Mouse (Mus musculus): ENCODE results near the gene Wnt5b. TPM values are rescaled to one million over a fixed set of nuclear protein-coding genes. Genes with fewer than 3 reads are reported as not detected.

Wnt5b gene
- polyA plus RNA-seq, 1 experiment from 2014 or later = 9.6 TPM

- Histone ChIP-seq H3K9ac (replicated peaks; ENCODE audit: low read length) (no peak overlapping the region), H3K9me3 (ENCODE audit: low read length) (no peaks in the 10 kb centered on the region), H3K4me1 (ENCODE audit: insufficient read depth, low read length) (peaks cover 19% of the 10 kb centered on the region), H3K36me3 (ENCODE audit: insufficient read depth, low read length) (peaks cover 20% of the 10 kb centered on the region), H3K27ac (ENCODE audit: low read length) (no peak overlapping the region), H3K4me3 (ENCODE audit: low read length) (no peak overlapping the region), H3K4me2 (replicated peaks; ENCODE audit: low read depth, low read length) (no peak overlapping the region), H3K27me3 (ENCODE audit: insufficient read depth, low read length) (no peaks in the 10 kb centered on the region)
- 80% methylated on average over 4 of the region's 4 CpGs for WGBS
- no peak for ATAC-seq (ENCODE audit: low FRiP score, low TSS enrichment)
Measured at GRCm38 (mm10) chr6:119570797-119571196, 26.6 kb upstream of the Wnt5b start.

DNA sequence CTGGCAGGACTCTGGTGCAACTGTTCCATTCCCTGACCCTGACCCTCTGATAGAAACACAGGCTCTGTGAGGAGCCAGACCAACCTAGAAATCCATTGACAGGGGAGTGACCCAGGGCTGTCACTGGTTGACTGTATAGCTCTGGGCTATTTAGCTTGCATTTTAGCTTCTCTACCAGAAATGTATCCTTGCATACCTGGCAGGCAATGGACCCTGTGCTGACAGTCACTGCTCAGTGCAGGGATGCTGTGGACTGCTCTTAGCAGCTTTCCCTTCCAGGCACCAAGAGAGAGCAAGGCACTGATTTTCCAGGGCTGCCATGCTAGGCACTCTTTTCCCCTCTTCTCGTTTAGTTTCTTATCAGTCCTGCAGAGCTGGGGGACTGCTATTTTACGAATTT lies 24.2 kb upstream of the Wnt5b start:
- Histone ChIP-seq H3K4me3 (ENCODE audit: low read length) (no peak overlapping the region), H3K27ac (ENCODE audit: low read length) (no peak overlapping the region), H3K9me3 (ENCODE audit: low read length) (no peaks in the 10 kb centered on the region), H3K36me3 (ENCODE audit: insufficient read depth, low read length) (peaks cover 5% of the 10 kb centered on the region; the same call in 1 of the 2 replicates), H3K27me3 (ENCODE audit: insufficient read depth, low read length) (no peaks in the 10 kb centered on the region), H3K4me2 (replicated peaks; ENCODE audit: low read depth, low read length) (no peak overlapping the region), H3K9ac (replicated peaks; ENCODE audit: low read length) (no peak overlapping the region), H3K4me1 (ENCODE audit: insufficient read depth, low read length) (peaks cover 30% of the 10 kb centered on the region)
- ATAC-seq (ENCODE audit: low FRiP score, low TSS enrichment) = peak; percentile 32; the same call in 1 of the 2 replicates
- 66% methylated on average over 2 of the region's 2 CpGs for WGBS

- Histone ChIP-seq H3K4me1 (ENCODE audit: insufficient read depth, low read length) (peaks cover 40% of the 10 kb centered on the region), H3K27ac (ENCODE audit: low read length) (peak overlapping the region; percentile 52; the same call in 1 of the 2 replicates), H3K27me3 (ENCODE audit: insufficient read depth, low read length) (no peaks in the 10 kb centered on the region), H3K4me3 (ENCODE audit: low read length) (no peak overlapping the region), H3K4me2 (replicated peaks; ENCODE audit: low read depth, low read length) (peak overlapping the region; percentile 19; the same call in 1 of the 2 replicates), H3K9me3 (ENCODE audit: low read length) (no peaks in the 10 kb centered on the region), H3K9ac (replicated peaks; ENCODE audit: low read length) (no peak overlapping the region), H3K36me3 (ENCODE audit: insufficient read depth, low read length) (no peaks in the 10 kb centered on the region)
- WGBS = 39% methylated on average over 23 of the region's 23 CpGs
- ATAC-seq (ENCODE audit: low FRiP score, low TSS enrichment) = peak; percentile 71
Measured at GRCm38 (mm10) chr6:119565451-119566379, 21.6 kb upstream of the Wnt5b start.

DNA sequence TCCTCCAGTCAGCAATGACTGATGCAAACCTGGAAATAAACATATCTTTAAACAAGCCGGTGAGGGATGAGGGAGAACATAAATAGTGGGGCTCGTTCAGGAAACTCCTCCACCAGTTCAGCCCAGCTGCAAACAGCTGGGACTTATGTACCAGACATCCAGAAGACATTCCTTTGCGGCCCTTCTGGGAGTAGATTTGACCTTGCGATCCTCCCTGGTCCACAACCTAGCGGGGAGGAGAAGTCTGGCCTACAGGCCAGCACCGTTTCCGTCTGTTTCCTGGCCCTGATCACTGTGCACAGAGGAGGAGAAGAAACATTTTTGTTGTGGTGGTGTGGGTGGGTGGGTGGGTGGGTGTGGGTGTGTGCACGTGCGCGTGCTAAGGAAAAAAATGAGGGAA lies 18.4 kb upstream of the Wnt5b start:
- H3K27me3 ChIP-seq (ENCODE audit: insufficient read depth, low read length) = no peaks in the 10 kb centered on the region
- WGBS = 31% methylated on average over 10 of the region's 10 CpGs
- no peak overlapping the region for H3K4me3 ChIP-seq (ENCODE audit: low read length)
- H3K36me3 ChIP-seq (ENCODE audit: insufficient read depth, low read length) = no peaks in the 10 kb centered on the region
- peak; percentile 57 for ATAC-seq (ENCODE audit: low FRiP score, low TSS enrichment)
- peaks cover 30% of the 10 kb centered on the region for H3K4me1 ChIP-seq (ENCODE audit: insufficient read depth, low read length)
- H3K9me3 ChIP-seq (ENCODE audit: low read length) = no peaks in the 10 kb centered on the region
- H3K9ac ChIP-seq (replicated peaks; ENCODE audit: low read length) = no peak overlapping the region
- 0 out of 2 replicates have a peak overlapping the region, but pooled peaks have one; percentile 7 for H3K27ac ChIP-seq (ENCODE audit: low read length)
- no peak overlapping the region for H3K4me2 ChIP-seq (replicated peaks; ENCODE audit: low read depth, low read length)

- no peak overlapping the region for H3K4me3 ChIP-seq (ENCODE audit: low read length)
- 64% methylated on average over 7 of the region's 7 CpGs for WGBS
- no peak for ATAC-seq (ENCODE audit: low FRiP score, low TSS enrichment)
Measured at GRCm38 (mm10) chr6:119558855-119559254, 14.7 kb upstream of the Wnt5b start.

DNA sequence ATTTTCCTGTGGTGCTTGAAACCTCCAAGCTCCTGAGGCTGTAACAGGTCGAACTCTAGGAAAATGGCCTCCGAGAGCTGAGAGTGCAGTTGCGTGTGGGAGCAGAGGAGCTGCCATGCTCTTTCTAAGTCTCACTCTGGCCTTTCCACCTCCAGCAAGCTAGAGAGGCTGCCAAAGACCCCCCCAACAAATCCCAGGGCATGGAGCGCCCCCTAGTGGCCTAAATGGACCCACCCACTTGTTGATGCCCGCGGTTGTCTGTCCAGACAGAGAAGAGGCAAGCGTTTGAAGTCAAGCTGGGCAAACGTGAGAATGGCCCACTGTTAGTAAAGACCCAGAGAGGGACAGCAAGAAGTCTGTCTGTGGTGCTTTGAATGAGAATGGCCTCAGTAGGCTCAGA lies 10.3 kb upstream of the Wnt5b start:
- Histone ChIP-seq H3K36me3 (ENCODE audit: insufficient read depth, low read length) (no peaks in the 10 kb centered on the region), H3K4me2 (replicated peaks; ENCODE audit: low read depth, low read length) (no peak overlapping the region), H3K9ac (replicated peaks; ENCODE audit: low read length) (no peak overlapping the region), H3K4me1 (ENCODE audit: insufficient read depth, low read length) (no peaks in the 10 kb centered on the region), H3K4me3 (ENCODE audit: low read length) (no peak overlapping the region), H3K27ac (ENCODE audit: low read length) (no peak overlapping the region), H3K9me3 (ENCODE audit: low read length) (no peaks in the 10 kb centered on the region), H3K27me3 (ENCODE audit: insufficient read depth, low read length) (no peaks in the 10 kb centered on the region)
- WGBS = 73% methylated on average over 8 of the region's 8 CpGs
- ATAC-seq (ENCODE audit: low FRiP score, low TSS enrichment) = no peak

More at GRCm38 (mm10) chr6:119558855-119559254, 14.7 kb upstream of the Wnt5b start:
- H3K27me3 ChIP-seq (ENCODE audit: insufficient read depth, low read length) = no peaks in the 10 kb centered on the region
- peaks cover 10% of the 10 kb centered on the region; the same call in 1 of the 2 replicates for H3K4me1 ChIP-seq (ENCODE audit: insufficient read depth, low read length)
- no peaks in the 10 kb centered on the region for H3K36me3 ChIP-seq (ENCODE audit: insufficient read depth, low read length)
- no peak overlapping the region for H3K9ac ChIP-seq (replicated peaks; ENCODE audit: low read length)
- no peaks in the 10 kb centered on the region for H3K9me3 ChIP-seq (ENCODE audit: low read length)
- H3K27ac ChIP-seq (ENCODE audit: low read length) = no peak overlapping the region
- no peak overlapping the region for H3K4me2 ChIP-seq (replicated peaks; ENCODE audit: low read depth, low read length)

- Histone ChIP-seq H3K36me3 (ENCODE audit: insufficient read depth, low read length) (no peaks in the 10 kb centered on the region), H3K4me3 (ENCODE audit: low read length) (peak overlapping the region; percentile 73), H3K9ac (replicated peaks; ENCODE audit: low read length) (peak overlapping the region; percentile 82), H3K4me2 (replicated peaks; ENCODE audit: low read depth, low read length) (peak overlapping the region; percentile 98), H3K27me3 (ENCODE audit: insufficient read depth, low read length) (peaks cover 10% of the 10 kb centered on the region), H3K9me3 (ENCODE audit: low read length) (no peaks in the 10 kb centered on the region), H3K4me1 (ENCODE audit: insufficient read depth, low read length) (peaks cover 14% of the 10 kb centered on the region), H3K27ac (ENCODE audit: low read length) (no peak overlapping the region)
- peak; percentile 71 for ATAC-seq (ENCODE audit: low FRiP score, low TSS enrichment)
- under 1% methylated on average over 14 of the region's 14 CpGs for WGBS
Measured at GRCm38 (mm10) chr6:119544518-119544864, 344 bp upstream of the Wnt5b start.

DNA sequence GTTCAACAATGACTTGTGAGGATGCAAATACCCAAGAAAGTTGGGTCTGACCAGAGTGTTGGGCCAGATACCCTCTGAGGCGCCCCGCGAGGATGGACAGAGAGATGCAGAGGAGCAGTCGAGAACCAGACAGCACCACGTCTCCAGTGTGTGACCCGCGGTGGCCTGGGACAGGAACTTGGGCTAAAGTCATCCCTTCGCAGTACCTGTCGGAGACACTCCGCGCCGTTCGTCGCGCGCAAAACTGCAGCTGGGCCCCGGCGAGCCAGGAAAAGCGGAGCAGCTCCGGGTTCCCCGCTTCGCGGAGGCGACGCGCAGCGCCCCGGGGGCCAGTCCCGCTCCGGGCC lies 718 bp downstream of the Wnt5b start:
- peaks cover 14% of the 10 kb centered on the region for H3K4me1 ChIP-seq (ENCODE audit: insufficient read depth, low read length)
- ATAC-seq (ENCODE audit: low FRiP score, low TSS enrichment) = 0 out of 2 replicates have a peak, but pooled peaks have one; percentile 24
- peak overlapping the region; percentile 82 for H3K9ac ChIP-seq (replicated peaks; ENCODE audit: low read length)
- no peak overlapping the region for H3K27ac ChIP-seq (ENCODE audit: low read length)
- H3K27me3 ChIP-seq (ENCODE audit: insufficient read depth, low read length) = peaks cover 10% of the 10 kb centered on the region
- peak overlapping the region; percentile 73 for H3K4me3 ChIP-seq (ENCODE audit: low read length)
- no peaks in the 10 kb centered on the region for H3K9me3 ChIP-seq (ENCODE audit: low read length)
- H3K4me2 ChIP-seq (replicated peaks; ENCODE audit: low read depth, low read length) = peak overlapping the region; percentile 98
- H3K36me3 ChIP-seq (ENCODE audit: insufficient read depth, low read length) = no peaks in the 10 kb centered on the region
- WGBS = under 1% methylated on average over 29 of the region's 30 CpGs

GRCm38 (mm10) chr6:119535867-119536266 lies 8.3 kb downstream of the Wnt5b start:
- Histone ChIP-seq H3K4me3 (ENCODE audit: low read length) (no peak overlapping the region), H3K36me3 (ENCODE audit: insufficient read depth, low read length) (no peaks in the 10 kb centered on the region), H3K4me1 (ENCODE audit: insufficient read depth, low read length) (peaks cover 4% of the 10 kb centered on the region; the same call in 1 of the 2 replicates), H3K27ac (ENCODE audit: low read length) (no peak overlapping the region), H3K9ac (replicated peaks; ENCODE audit: low read length) (no peak overlapping the region), H3K27me3 (ENCODE audit: insufficient read depth, low read length) (no peaks in the 10 kb centered on the region), H3K9me3 (ENCODE audit: low read length) (no peaks in the 10 kb centered on the region), H3K4me2 (replicated peaks; ENCODE audit: low read depth, low read length) (no peak overlapping the region)
- 57% methylated on average over 12 of the region's 12 CpGs for WGBS
- ATAC-seq (ENCODE audit: low FRiP score, low TSS enrichment) = peak; percentile 40; the same call in 1 of the 2 replicates

GRCm38 (mm10) chr6:119533170-119533709 lies 10.9 kb downstream of the Wnt5b start:
- peaks cover 4% of the 10 kb centered on the region; the same call in 1 of the 2 replicates for H3K4me1 ChIP-seq (ENCODE audit: insufficient read depth, low read length)
- no peak overlapping the region for H3K4me3 ChIP-seq (ENCODE audit: low read length)
- no peaks in the 10 kb centered on the region for H3K36me3 ChIP-seq (ENCODE audit: insufficient read depth, low read length)
- no peak overlapping the region for H3K27ac ChIP-seq (ENCODE audit: low read length)
- H3K27me3 ChIP-seq (ENCODE audit: insufficient read depth, low read length) = no peaks in the 10 kb centered on the region
- WGBS = 64% methylated on average over 9 of the region's 9 CpGs
- no peaks in the 10 kb centered on the region for H3K9me3 ChIP-seq (ENCODE audit: low read length)
- H3K9ac ChIP-seq (replicated peaks; ENCODE audit: low read length) = no peak overlapping the region
- H3K4me2 ChIP-seq (replicated peaks; ENCODE audit: low read depth, low read length) = no peak overlapping the region
- no peak for ATAC-seq (ENCODE audit: low FRiP score, low TSS enrichment)
